Mouse (Mus musculus): ENCODE data around the gene Lhpp.

The Lhpp gene

DNA sequence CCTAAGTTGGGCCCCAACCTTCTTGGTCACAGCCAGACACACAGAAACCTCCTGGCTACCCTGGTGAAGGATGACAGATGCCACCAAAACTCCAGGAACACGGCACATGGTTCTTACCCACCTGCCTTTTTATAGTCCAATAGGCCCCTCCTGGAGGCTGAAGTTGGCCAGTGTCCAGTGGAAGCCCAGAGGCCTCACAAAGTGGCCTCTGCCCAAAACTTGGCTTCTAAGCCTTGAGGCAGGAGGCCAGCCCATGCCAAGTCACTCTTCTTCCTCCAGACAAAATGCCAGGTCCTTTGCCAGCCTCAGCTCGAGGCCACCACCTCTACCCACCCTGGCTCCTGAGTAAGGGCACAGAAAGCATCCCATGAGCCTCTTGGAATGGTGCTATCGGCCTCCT, 72.5 kb downstream of the Lhpp start:
- no peak for DNase-seq

DNA sequence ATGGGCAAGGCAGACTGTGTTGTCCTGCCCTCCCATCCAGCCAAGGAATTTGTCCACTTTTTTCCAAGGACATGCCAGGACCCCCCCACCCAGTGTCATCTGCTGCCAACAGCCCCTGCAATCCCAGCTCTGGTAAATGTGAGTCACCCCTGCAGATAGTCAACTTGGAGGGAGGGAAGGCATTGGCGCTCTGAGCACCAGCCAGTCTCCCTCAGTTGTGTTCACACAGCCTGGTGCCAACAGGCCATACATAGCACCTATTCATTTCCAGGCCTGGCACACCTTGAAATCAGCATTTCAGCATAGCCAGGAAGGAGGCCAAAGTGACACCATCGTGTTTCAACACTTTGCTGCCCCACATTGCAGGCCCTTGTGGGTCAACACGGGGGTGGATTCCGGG, 73.5 kb downstream of the Lhpp start:
- DNase-seq, result no peak

DNA sequence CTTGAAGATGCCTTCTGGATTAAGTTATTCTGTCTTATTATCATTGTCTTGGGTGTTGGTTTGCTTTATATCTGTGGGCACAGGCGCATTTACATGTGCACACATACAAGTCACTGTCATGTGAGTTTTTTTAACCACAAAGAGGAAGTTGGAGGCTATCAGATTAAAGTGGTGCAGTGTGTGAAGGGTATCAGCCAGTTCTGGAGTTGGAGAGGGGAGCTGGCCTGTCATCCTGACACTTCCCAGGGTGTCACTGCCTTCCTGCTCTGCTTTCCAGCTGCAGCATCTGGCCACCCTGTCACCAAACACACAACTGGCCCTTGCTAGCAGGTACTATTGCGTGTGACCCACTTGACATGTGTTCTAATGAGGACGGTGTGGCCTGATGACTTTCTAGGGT, 76.1 kb downstream of the Lhpp start:
- no peak for DNase-seq

DNA sequence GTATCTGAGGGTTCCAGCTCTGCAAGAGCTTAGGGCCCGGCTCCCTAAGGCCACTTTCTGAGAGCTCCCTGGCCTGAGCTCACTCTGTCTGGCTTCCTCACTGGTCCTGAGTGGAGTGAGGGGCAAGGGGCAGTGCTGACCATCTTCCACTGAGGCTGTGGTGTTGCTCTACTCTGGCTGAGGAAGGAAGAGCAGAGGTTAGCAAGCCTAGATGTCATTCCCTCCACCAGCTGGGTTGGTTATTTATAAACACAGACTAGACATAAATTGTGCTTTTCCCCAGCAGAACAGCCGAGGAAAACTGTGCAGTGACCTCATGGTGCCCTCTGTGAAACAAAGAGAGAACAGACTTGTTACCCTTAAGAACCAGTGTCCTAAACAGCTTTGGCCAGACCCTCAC, 77.5 kb downstream of the Lhpp start:
- DNase-seq, result peak in 1 of 2 experiments; percentile 30

DNA sequence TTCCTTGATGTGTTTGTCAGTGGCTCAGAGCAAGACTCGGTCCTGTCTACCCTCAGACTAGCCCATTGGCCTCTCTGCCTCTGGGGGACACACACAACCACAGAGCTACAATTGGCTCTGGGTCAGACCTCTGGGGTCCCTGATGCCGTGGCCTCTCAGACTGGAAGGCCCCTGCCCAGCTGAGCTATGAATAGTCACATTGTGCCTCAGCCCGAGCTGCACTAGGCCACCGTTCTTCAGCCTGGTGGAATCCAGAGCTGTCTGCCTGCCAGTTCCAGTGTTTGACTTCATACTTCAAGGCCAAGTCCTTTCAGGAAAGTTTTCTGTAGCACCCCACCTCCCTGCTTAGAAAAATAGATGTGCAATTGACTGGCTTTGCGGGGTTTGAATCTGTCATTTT, 78.3 kb downstream of the Lhpp start:
- no peak for DNase-seq

DNA sequence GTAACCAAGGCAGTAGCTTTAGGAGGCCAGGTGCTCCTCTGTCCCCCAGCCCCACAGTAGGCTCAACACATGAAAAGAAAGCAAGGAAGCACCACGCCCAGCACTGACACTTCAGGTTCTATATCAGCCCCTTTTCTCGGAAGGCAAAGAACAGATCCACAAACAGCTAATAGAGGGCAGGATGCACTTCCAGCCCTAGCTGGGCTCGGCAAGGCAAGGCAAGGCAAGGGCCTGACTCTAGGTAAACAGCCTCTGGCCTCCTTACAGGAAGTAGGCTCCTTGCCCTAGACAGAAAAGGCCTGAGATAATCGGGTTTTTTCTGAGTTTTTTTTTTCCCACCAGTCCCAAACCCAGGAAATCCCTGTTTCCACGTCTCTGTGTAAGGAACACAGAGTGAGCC, 79.3 kb downstream of the Lhpp start:
- DNase-seq, result no peak

DNA sequence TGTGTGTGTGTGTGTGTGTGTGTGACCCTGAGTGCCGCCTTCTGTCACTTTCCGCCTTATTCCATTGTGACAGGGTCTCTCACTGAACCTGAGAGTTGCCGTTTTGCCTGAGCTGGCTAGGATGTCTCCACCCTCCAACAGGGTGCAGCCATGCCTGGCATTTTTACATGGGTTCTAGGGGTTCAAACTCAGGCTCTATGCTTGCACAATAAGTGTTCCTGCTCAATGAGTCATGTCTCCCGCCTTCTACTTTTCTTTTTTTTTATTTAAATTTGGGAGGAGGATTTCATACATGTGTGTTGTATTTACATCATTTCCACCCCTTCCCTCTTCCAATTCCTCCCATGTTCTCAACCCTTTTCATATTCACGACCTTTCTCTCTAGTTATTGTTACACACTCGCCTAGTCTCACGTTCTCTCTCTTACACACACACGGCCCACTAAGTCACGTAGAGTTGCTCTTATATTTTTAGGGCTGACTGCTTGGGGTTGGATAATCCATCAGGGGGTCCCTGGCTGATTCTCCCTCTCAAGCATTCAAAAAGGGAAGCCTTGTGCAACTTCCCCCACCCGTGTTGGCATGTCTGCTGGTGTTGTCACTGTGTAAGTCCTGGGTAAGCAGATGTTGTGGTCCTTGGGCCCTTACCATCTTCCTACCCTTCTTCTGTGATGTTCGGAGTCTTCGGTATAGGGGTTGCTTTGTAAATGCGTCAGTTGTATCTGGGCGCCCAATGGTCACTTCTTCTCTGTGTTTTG, 80.5 kb downstream of the Lhpp start:
- no peak for DNase-seq

DNA sequence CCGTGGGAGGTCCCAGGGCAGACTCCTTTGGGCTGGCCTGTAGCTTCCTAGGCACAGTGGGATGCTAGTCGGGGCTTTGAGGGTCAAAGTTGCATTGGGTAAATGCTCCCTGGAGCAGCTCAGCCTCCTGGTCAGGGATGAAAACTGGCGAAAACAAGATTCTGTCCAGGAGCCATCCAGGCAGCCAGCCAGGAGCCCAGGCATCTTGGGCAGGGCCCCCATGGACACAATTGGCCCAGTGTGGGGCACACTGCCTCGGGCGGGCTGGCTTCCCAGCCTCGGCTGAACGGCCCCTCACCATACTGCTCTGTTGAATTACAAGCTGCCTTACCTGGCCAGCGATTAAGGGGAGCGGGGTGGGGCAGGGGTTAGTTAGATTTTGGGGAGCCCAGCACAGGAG, 82.3 kb downstream of the Lhpp start:
- DNase-seq, result peak; percentile 78 to 79

DNA sequence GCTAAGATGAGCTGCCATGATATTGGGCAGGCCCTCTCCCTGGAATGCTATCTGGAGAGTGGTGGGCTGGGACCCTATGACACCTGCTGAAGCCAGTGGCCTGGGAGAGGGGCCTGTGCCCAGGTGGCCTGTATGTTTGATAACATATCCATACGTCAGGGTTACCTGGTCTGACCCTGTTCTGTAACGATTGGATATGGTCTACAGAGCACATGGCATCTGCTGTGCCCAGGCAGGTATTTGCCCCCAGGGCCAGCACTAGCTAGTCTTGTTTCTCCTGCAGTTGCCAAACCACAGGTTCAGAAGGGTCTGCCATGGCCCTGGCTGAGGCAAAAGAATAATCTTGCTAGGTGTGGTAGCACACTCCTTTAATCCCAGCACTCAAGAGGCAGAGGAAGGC, 83.1 kb downstream of the Lhpp start:
- DNase-seq, result peak; percentile 80 to 82

DNA sequence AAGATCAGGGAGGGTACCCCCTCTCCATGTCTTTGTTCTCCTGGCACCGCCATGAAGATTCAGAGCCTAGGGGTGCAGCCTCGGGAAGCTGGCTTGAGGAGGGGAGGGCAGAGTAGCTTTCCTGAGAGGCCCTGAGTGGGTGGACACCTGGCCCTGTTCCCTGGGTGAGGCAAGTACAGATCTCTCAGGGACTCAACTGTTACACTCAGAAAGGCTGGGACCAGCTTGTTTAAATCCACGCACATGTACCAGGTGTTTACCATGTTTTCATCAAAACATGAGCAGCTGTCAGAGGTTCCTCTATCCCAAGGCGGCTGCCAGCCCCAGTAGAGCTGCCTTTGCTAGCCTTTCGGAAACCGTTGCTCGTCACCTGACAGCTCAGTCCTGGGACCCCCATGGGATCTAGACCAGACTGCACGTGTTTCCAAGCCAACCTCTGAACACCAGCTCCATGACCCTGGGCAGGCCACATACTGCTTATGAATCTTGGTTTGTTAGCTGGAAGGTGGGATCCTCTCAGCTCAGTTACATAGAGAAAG, 86.9 kb downstream of the Lhpp start:
- no peak for DNase-seq

DNA sequence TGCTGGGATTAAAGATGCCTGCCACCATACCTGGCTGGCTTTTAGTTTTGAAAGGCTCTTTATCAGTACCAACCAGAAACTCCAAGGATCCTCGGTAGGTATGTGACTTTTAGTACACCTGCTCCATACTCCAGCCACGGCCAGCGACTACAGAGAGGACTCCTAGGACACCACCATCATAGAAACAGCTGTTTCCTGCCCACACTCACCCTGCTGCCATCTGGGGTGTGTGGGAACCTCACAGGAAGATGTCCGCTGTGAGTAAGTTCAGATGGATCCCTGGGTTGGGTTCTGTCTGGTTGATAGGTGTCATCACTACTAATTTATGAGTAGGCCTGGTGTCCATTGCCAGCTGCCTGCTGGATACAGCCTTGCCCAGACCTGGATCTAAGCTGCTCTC, 88.3 kb downstream of the Lhpp start:
- DNase-seq, result no peak

DNA sequence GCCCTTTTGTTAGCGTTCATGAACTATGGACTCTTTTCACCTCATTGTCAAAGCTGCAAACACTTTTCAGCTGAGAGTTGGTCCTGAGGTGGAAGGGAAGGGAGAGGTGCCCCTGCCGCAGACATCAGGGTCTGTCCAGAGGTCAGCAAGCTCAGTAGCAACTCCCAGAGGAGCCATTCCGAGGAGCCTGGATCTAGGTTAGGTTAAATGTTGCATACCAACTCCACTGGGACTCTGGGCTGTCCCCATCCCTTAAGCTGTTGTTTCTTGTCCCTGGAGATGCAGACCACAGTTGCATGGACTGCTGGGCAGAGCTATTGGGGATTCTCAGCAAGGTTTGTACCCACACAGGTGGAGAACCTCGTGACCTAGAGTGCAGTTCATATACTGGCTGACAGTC, 88.7 kb downstream of the Lhpp start:
- no peak for DNase-seq

DNA sequence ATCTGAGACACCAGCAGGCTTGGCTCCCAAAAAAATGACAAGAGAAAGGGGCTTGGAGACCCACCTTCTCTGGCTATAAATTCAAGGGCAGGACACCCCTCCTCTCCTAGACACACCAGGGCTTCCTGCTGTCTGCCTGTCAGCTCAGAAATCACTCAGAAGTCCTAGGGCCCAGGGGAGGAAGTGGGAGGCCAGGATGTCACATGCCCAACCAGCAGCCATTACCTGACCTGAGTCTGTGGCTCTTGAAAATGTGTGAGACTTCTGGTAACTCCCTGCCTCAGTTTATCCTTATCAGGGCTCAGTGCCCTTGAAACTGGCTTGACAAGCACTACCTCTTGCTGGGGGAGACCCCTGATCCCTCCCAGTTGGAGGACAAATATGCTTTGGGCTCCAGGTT, 89.2 kb downstream of the Lhpp start:
- DNase-seq, result no peak

DNA sequence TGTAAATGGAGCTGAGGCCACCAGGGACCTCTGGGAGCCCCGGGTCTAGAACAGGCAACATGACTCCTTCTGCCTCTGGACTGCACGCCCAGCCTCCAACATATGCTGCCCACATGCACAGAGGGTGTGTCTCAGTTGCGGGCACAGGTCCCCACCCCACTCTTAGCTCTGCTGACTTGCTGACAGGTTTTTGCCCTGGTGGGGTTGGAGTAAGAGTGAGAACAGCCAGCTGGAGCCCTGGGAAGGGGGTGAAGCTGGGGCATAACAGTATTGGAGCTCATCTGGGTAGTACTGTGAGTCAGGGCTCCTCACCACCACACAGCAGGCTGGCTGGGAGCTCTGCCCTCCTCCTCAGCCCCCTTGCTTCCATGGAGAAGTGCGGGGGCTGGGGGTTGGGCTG, 89.7 kb downstream of the Lhpp start:
- no peak for DNase-seq

DNA sequence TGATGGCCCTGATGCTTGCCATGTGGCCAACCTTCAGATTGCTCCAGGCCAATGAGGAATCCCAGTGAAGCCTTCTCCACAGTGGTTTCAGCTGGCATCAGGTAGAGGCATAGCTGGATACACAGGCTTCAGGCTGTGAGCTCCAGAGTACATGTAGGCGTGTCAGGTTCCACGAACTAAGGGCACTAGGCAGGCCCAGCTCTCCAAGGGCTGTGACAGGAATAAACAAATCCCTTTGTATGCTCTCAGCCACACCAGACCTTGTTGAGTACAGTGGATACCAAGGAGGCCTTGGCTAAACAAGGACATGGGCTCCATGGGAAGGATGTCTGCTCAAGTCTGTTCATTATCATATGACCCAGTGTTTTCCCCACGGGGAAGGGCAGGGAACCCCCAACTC, 91.0 kb downstream of the Lhpp start:
- no peak for DNase-seq

DNA sequence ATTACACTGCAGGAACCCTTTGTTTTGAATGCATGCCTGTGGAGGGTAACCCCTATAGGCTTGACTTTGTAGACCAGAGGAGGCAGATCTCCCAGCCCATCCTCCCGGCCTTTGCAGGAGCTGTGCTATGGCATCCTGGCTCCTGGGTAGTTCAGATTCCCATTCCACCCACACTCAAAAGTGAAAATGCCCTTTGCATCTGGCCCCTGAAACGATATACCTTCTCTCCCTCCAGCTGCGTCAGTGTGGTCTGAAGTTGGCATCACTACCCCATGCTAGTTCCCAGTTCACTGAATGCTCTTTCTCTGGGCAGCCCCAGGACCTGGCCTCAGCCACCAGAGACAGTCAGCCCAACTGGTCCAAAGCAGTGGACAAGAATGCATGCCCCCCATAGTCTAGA, 91.6 kb downstream of the Lhpp start:
- no peak for DNase-seq

DNA sequence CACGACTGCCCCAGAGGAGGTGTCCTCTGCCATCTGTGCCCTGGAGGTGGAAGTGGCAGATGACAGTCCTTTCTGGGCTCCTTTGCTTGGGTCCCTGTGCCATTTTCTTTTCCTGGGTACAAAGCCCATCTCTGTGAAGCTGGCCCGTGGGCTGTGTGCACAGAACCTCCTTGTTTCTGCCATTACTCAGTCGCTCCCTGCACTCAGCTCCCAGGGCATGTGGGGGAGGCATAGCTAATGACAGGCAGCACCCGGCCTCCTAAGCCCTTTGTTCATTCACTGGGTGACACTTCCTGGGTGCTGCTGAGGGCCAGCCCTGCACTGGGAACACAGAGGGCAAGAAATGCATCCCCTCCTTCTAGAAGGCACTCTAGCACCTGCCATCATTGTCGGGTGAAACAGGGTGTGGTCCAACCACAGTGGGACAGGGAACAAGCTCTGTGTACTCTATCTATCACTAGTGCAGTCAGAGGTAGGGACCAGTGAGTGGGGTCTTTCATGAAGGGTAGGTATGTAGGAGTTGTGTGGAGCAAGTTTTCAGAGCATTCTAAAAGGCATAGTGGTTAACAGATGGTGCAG, 92.1 kb downstream of the Lhpp start:
- no peak for DNase-seq

DNA sequence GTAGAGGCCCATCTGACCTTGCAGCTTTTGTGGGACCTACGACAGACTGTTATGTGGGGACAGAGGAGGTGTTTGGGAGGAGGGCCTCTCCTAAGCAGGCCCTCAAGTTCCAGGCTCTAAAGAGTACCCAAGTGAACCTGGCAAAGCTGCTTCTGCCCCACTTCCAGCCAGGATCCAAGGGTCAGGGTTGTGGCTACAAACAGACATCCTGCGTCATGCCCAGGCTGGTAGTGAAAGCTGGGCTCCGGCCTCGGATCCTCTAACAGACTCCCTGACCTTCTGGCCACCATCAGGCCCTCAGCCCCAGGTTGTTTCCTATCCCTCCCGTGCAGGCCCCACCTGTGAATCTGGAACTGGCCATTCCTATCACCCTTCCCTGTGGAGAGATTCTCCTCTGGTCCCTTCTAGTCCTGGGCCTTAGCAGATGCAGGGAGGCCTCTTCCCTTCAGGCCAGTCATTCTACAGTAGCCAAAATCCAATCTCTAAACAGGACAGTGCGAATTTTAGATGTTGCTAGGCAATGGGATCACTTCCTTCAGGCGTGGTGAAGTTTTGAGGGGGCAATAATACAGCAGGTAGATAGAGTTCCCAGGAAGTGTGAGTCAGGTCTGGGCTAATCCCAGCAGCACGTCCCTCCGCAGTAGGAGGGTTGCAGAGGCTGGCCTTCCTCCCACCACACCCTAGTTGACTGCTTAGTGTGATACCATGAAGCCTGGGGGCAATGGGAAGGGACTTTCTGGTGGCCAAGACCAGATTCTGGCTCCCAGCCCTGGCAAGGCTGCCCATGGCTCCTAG, 93.3 kb downstream of the Lhpp start:
- peak in 1 of 2 experiments; percentile 39 for DNase-seq

DNA sequence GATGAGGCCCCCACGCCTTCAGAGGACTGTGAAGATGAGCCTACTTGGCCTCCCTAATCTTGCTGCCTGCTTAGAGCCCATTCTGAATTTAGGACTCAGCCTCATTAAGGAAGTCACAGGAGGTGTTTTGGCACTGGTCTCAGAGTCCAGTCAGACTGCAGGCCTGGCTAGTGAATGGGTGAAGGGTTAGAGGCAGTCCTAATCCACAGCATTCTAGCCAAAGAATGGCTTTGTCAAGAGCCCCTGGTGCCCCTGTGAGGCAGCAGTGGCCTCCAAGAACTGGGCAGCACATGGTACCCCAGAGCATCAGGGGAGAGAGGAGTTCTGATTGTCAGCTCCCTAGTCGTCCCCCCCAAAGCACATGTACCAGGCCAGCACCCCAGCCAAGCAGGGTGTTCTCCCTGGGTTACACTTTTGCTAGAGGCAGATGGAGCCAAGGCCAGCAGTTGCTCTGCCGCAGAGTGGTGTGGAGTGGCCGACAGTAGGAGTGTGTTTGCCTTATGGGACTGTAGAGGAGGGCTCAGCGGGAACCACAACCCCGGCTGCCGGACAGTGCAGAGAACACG, 94.0 kb downstream of the Lhpp start:
- DNase-seq, result no peak

DNA sequence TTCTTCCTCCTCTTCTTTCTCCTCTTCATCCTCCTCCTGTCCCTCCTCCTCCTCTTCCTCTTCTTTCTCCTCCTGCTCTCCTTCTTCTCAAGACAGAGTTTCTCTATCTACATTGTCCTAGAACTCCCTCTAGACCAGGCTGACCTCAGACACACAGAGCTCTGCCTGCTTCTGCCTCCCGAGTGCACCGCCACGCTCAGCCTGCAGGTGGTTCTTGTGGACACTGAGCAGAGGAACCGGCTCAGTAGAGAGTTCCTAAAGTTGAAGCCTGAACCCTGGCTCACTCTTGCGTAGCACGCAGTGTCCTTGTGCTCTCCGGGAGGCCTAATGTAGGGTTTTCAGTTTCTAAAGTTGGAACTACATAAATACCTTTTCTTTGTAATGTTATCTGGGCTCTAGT, 94.7 kb downstream of the Lhpp start:
- DNase-seq, result peak in 1 of 2 experiments; percentile 75

DNA sequence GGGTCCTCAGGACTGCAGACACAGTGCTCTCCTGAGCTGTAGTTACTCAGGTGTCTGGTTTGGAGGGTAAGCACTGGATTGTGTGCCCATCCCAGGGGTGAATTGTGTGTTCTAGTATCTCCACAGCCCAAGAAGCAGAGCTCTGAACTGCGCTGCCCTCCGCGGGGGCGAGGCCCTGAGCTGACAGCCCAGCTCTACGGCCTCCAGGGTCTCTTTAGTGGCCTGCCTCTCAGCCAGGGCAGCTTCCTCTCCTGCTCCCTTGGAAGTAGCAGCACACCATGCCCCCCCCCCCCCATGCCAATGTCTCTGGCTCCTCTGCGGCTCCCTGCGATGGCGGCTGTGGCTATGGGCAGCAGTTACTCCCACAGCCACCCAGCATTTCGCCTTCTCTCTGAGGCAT, 101.1 kb downstream of the Lhpp start:
- no peak for DNase-seq

DNA sequence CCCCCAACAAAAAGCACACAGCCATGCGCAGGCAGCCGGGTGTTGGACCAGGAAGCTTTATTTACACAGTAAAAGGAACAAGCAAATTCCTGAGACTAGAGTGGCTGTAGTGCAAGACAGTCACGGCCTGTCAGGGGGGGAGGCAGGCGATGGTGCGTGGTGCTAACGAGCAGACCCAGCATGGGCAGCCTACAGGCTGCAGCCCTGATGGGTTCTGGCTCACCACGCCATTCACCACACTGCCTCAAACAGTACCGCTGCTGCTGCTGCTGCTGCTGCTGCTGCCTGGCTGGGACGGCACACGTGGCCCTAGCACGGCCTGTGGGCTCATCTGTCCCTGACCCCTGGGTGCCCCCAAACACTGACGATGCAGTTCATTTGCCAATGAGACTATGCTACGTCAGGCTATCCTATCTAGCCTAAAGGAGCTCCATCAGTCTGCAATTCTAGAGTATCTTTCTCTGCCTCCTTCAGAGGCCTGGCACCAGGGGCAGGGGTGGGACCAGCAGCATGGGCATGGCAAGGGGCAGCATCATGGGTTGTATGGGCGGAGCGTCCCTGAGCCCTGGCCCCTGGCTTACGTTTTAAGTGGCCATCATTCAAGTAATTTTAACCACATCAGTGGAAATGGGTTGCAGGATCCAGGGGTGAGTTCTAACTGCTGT, 101.7 kb downstream of the Lhpp start:
- no peak for DNase-seq

DNA sequence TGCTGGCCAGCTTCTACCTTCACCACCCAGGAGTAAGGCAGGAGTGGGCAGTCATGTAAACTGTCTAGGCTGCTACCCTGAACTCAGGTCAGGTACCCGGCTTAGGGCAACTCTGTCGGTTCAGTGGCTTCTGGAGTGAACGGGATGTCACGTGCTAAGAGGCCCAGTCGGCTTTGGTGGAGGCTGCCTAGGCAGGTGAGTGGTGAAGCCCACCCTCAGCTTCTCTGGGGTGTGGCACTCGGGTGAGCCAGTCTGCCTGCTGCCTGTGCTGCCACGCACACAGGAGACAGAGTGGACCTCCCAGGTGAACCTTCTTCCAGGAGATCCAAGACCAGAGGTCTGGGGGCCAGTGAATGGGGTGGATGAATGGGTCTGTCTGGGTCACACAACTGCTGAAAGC, 102.5 kb downstream of the Lhpp start:
- no peak for DNase-seq
